Mouse (Mus musculus) liver, embryonic 15.5 days (tissue): ENCODE results near the gene Hcfc2. TPM values are rescaled to one million over a fixed set of nuclear protein-coding genes. Genes with fewer than 3 reads are reported as not detected.
A peak's percentile ranks its signal among the peaks of the same experiment; 100 is the strongest.

ENCODE experiments used
- ATAC-seq: fragments of 200-750 bp; cut with Nextera tagmentation; 2 replicates; pipeline ENCODE4 v1.8.0; 2017; ENCODE audit warnings: moderate number of reproducible peaks, mild to moderate bottlenecking, moderate library complexity; ENCODE audit not compliant: insufficient read depth
- H3K27ac ChIP-seq: fragments of 300-500 bp; sonication (generic); replicated peaks from 2 replicates; pipeline ENCODE4 v1.5.1; 2015; ENCODE audit warnings: mild to moderate bottlenecking, inconsistent platforms
- H3K27me3 ChIP-seq: fragments of 300-500 bp; sonication (generic); 2 replicates; pipeline ENCODE4 v1.6.1; 2015; ENCODE audit warnings: mild to moderate bottlenecking, inconsistent platforms
- H3K36me3 ChIP-seq: fragments of 300-500 bp; sonication (generic); replicated peaks from 2 replicates; pipeline ENCODE4 v1.6.1; 2015; ENCODE audit warnings: moderate library complexity, mild to moderate bottlenecking, inconsistent platforms
- H3K4me1 ChIP-seq: fragments of 300-500 bp; sonication (generic); replicated peaks from 2 replicates; pipeline ENCODE4 v1.6.1; 2015; ENCODE audit warnings: inconsistent platforms
- H3K4me2 ChIP-seq: fragments of 300-500 bp; sonication (generic); 2 replicates; pipeline ENCODE4 v1.6.1; 2015; ENCODE audit warnings: moderate library complexity, mild to moderate bottlenecking, inconsistent platforms
- H3K4me3 ChIP-seq: fragments of 300-500 bp; sonication (generic); replicated peaks from 2 replicates; pipeline ENCODE4 v1.5.1; 2015; ENCODE audit warnings: mild to moderate bottlenecking, inconsistent platforms
- H3K9ac ChIP-seq: fragments of 300-500 bp; sonication (generic); 2 replicates; pipeline ENCODE4 v1.6.1; 2015; ENCODE audit warnings: moderate library complexity, mild to moderate bottlenecking, inconsistent platforms
- H3K9me3 ChIP-seq: fragments of 300-500 bp; sonication (generic); replicated peaks from 2 replicates; pipeline ENCODE4 v1.6.1; 2016; ENCODE audit warnings: inconsistent platforms
- WGBS: fragments of 180-500 bp; shearing (Covaris S2); methylation state at CpG from one replicate; pipeline ENCODE4 v1.1.7; 2015; ENCODE audit warnings: mixed read lengths; ENCODE audit not compliant: insufficient replicate concordance; 5-methylcytosine and 5-hydroxymethylcytosine counted together
- polyA plus RNA-seq: library from polyadenylated mRNA; unstranded; fragments of >200 nt; fragmentation: Nextera tagmentation; extraction: Ambion mirVana; gene quantifications from 2 replicates; pipeline ENCODE4 v1.2.1, GENCODE M21; 2015

The Hcfc2 gene
- polyA plus RNA-seq, 1 experiment from 2014 or later: 12.9 TPM

- WGBS: 61% methylated on average over 6 of the region's 6 CpGs
Observed at GRCm38 (mm10) chr10:82676949-82677348, 19.0 kb upstream of the Hcfc2 start.

GRCm38 (mm10) chr10:82680769-82681168 lies 15.2 kb upstream of the Hcfc2 start:
- 72% methylated on average over 5 of the region's 5 CpGs for WGBS
- Histone ChIP-seq H3K9ac (no peak overlapping the region), H3K36me3 (no peaks in the 10 kb centered on the region), H3K27me3 (0 out of 2 replicates have a peak, but pooled peaks cover 6% of the 10 kb centered on the region), H3K4me1 (peaks cover 11% of the 10 kb centered on the region), H3K4me2 (no peak overlapping the region), H3K27ac (no peak overlapping the region), H3K9me3 (no peaks in the 10 kb centered on the region), H3K4me3 (no peak overlapping the region)
- no peak for ATAC-seq

More at GRCm38 (mm10) chr10:82676949-82677348, 19.0 kb upstream of the Hcfc2 start:
- H3K27me3 ChIP-seq: 0 out of 2 replicates have a peak, but pooled peaks cover 6% of the 10 kb centered on the region
- H3K36me3 ChIP-seq: no peaks in the 10 kb centered on the region
- no peak overlapping the region for H3K4me2 ChIP-seq
- no peak overlapping the region for H3K27ac ChIP-seq
- H3K4me1 ChIP-seq: no peaks in the 10 kb centered on the region
- H3K4me3 ChIP-seq: no peak overlapping the region
- no peak for ATAC-seq
- no peaks in the 10 kb centered on the region for H3K9me3 ChIP-seq
- no peak overlapping the region for H3K9ac ChIP-seq

GRCm38 (mm10) chr10:82681639-82682038 lies 14.3 kb upstream of the Hcfc2 start:
- WGBS: 68% methylated on average over 7 of the region's 7 CpGs
- 0 out of 2 replicates have a peak, but pooled peaks cover 5% of the 10 kb centered on the region for H3K27me3 ChIP-seq
- H3K4me2 ChIP-seq: no peak overlapping the region
- no peak for ATAC-seq
- H3K4me3 ChIP-seq: no peak overlapping the region
- H3K36me3 ChIP-seq: no peaks in the 10 kb centered on the region
- no peak overlapping the region for H3K9ac ChIP-seq
- no peaks in the 10 kb centered on the region for H3K9me3 ChIP-seq
- peaks cover 12% of the 10 kb centered on the region for H3K4me1 ChIP-seq
- H3K27ac ChIP-seq: no peak overlapping the region

GRCm38 (mm10) chr10:82685440-82685839 lies 10.5 kb upstream of the Hcfc2 start:
- Histone ChIP-seq H3K27ac (no peak overlapping the region), H3K27me3 (peaks cover 11% of the 10 kb centered on the region), H3K36me3 (no peaks in the 10 kb centered on the region), H3K4me2 (no peak overlapping the region), H3K4me1 (peaks cover 16% of the 10 kb centered on the region), H3K9ac (no peak overlapping the region), H3K4me3 (no peak overlapping the region), H3K9me3 (no peaks in the 10 kb centered on the region)
- peak; percentile 84 for ATAC-seq
- 22% methylated on average over 2 of the region's 2 CpGs for WGBS

- 44% methylated on average over 7 of the region's 7 CpGs for WGBS
- Histone ChIP-seq H3K4me1 (peaks cover 18% of the 10 kb centered on the region), H3K27me3 (peaks cover 27% of the 10 kb centered on the region), H3K27ac (no peak overlapping the region), H3K9ac (no peak overlapping the region), H3K36me3 (no peaks in the 10 kb centered on the region), H3K4me3 (no peak overlapping the region), H3K9me3 (no peaks in the 10 kb centered on the region), H3K4me2 (no peak overlapping the region)
- ATAC-seq: no peak
Observed at GRCm38 (mm10) chr10:82689681-82690211, 6.2 kb upstream of the Hcfc2 start.

GRCm38 (mm10) chr10:82690494-82690893 lies 5.5 kb upstream of the Hcfc2 start, which contains the start of gene Glt8d2:
Gene Glt8d2, minus strand, starts transcription at chr10:82690650.
- Histone ChIP-seq H3K4me1 (peaks cover 11% of the 10 kb centered on the region), H3K4me2 (peak within 1 kb of the TSS; percentile 37), H3K27ac (no peak within 1 kb of the TSS), H3K27me3 (peaks cover 27% of the 10 kb centered on the region), H3K9me3 (no peaks in the 10 kb centered on the region), H3K4me3 (no peak within 1 kb of the TSS), H3K9ac (no peak within 1 kb of the TSS), H3K36me3 (no peaks in the 10 kb centered on the region)
- 6% methylated on average over 14 of the region's 14 CpGs for WGBS
- ATAC-seq: no peak

GRCm38 (mm10) chr10:82696453-82697079 lies 606 bp downstream of the Hcfc2 start:
- H3K9ac ChIP-seq: no peak overlapping the region
- WGBS: 17% methylated on average over 4 of the region's 4 CpGs
- H3K36me3 ChIP-seq: 0 out of 2 replicates have a peak, but pooled peaks cover 4% of the 10 kb centered on the region
- ATAC-seq: no peak
- no peak overlapping the region for H3K4me3 ChIP-seq
- no peak overlapping the region for H3K4me2 ChIP-seq
- H3K27ac ChIP-seq: no peak overlapping the region; the same call in 1 of the 2 replicates
- H3K27me3 ChIP-seq: peaks cover 5% of the 10 kb centered on the region; the same call in 1 of the 2 replicates
- H3K9me3 ChIP-seq: no peaks in the 10 kb centered on the region
- H3K4me1 ChIP-seq: peaks cover 40% of the 10 kb centered on the region

GRCm38 (mm10) chr10:82697305-82697898 lies 1.4 kb downstream of the Hcfc2 start:
- peaks cover 10% of the 10 kb centered on the region; the same call in 1 of the 2 replicates for H3K36me3 ChIP-seq
- H3K9ac ChIP-seq: no peak overlapping the region
- H3K4me3 ChIP-seq: no peak overlapping the region
- no peaks in the 10 kb centered on the region for H3K9me3 ChIP-seq
- peak overlapping the region; percentile 7; the same call in 1 of the 2 replicates for H3K4me2 ChIP-seq
- no peak for ATAC-seq
- 44% methylated on average over 3 of the region's 3 CpGs for WGBS
- H3K4me1 ChIP-seq: peaks cover 40% of the 10 kb centered on the region
- no peaks in the 10 kb centered on the region for H3K27me3 ChIP-seq
- peak overlapping the region; percentile 33; the same call in 1 of the 2 replicates for H3K27ac ChIP-seq

- Histone ChIP-seq H3K4me1 (peaks cover 40% of the 10 kb centered on the region), H3K36me3 (peaks cover 10% of the 10 kb centered on the region), H3K9me3 (no peaks in the 10 kb centered on the region), H3K27me3 (no peaks in the 10 kb centered on the region), H3K9ac (peak overlapping the region; percentile 77), H3K4me3 (peak overlapping the region; percentile 92), H3K27ac (peak overlapping the region; percentile 70), H3K4me2 (peak overlapping the region; percentile 84)
- peak; percentile 93 for ATAC-seq
- 2% methylated on average over 40 of the region's 42 CpGs for WGBS
Observed at GRCm38 (mm10) chr10:82698712-82699261, 2.8 kb downstream of the Hcfc2 start.

- Histone ChIP-seq H3K27me3 (no peaks in the 10 kb centered on the region), H3K4me3 (peak overlapping the region; percentile 92), H3K9me3 (no peaks in the 10 kb centered on the region), H3K27ac (peak overlapping the region; percentile 70), H3K36me3 (peaks cover 14% of the 10 kb centered on the region), H3K4me2 (peak overlapping the region; percentile 84), H3K4me1 (peaks cover 40% of the 10 kb centered on the region), H3K9ac (peak overlapping the region; percentile 77)
- under 1% methylated on average over 59 of the region's 59 CpGs for WGBS
- peak; percentile 66 for ATAC-seq
Observed at GRCm38 (mm10) chr10:82699296-82699941, 3.5 kb downstream of the Hcfc2 start.

GRCm38 (mm10) chr10:82741354-82741753 lies 45.4 kb downstream of the Hcfc2 start:
- H3K9me3 ChIP-seq: no peaks in the 10 kb centered on the region
- H3K4me2 ChIP-seq: no peak overlapping the region
- H3K36me3 ChIP-seq: peaks cover 49% of the 10 kb centered on the region
- H3K9ac ChIP-seq: no peak overlapping the region
- no peaks in the 10 kb centered on the region for H3K27me3 ChIP-seq
- H3K4me3 ChIP-seq: no peak overlapping the region
- no peak overlapping the region for H3K27ac ChIP-seq
- no peak for ATAC-seq
- no peaks in the 10 kb centered on the region for H3K4me1 ChIP-seq
- WGBS: 86% methylated on average over 8 of the region's 8 CpGs
